Mouse (Mus musculus) thymus, postnatal 0 days (tissue): ENCODE measurements around the gene Snx18. TPM values are rescaled to one million over a fixed set of nuclear protein-coding genes. Genes with fewer than 3 reads are reported as not detected.

Experiments used
- DNase-seq: peaks from one replicate; pipeline ENCODE4 v3.0.0-alpha.2; 2015; ENCODE audit warnings: low spot score
- polyA plus RNA-seq: library from polyadenylated mRNA; unstranded; fragments of >200 nt; fragmentation: Nextera tagmentation; extraction: Ambion mirVana; gene quantifications from 2 replicates; pipeline ENCODE4 v1.2.1, GENCODE M21; 2015

Gene Snx18
- polyA plus RNA-seq, 1 experiment from 2014 or later: 15.5 TPM

DNA sequence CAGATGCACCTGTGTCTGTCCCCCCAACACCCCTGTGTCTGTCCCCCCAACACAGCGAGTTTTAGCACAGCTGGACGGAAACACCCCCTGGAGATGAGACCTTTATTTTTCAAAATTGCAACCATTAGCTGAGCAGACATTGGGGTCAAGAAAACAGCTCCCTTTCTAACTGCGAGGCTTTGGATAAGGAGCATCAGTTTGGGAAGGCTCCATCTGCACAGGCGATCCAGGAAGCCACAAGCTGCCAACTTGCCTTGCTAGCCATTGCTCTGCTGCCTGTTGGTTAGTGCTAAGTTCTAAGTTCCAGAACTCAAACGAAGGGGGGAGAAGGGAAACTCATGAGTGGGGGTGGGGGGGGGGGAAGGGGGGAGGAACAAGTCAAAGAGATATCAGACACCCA, 51.4 kb downstream of the Snx18 start:
- DNase-seq: no peak

DNA sequence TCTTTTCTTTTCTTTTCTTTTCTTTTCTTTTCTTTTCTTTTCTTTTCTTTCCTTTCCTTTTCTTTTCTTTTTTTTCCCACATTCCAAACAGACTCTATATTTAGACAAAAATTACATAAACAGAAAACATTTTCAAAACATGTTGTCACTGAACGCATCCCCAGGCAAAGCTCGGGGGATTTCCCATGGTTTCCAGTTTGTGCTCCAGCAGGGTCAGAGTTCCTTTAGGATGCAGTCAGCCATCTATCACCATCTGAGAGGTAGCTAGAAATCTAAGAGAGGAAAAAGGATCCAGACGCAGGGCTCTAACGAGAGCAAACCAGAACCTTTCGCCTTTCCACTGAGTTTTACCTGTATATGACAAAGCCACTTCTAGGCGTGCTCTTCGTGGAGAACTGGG, 52.0 kb downstream of the Snx18 start:
- no peak for DNase-seq

DNA sequence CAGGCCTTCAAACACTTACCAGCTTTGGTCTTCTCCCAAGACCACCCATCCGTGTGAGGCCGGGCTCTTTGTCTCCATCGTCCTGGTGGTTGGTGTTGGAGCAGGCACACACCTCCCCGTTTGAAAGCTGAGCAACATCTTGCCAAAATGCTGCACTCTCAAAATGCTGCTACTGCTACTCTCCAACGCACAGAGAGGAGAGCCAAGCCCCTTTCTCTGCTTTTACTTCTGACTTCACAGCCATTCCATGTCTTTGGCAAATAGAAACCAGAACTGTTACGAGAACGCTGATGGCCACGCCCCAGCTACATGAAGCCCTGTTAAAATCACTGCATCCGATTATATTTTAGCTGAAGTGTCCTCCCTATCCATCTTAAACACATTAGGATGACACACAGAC, 58.7 kb downstream of the Snx18 start:
- DNase-seq: no peak

- no peak for DNase-seq
These were observed 61.8 kb downstream of the Snx18 start for GRCm38 (mm10) chr13:113556538-113556937.

DNA sequence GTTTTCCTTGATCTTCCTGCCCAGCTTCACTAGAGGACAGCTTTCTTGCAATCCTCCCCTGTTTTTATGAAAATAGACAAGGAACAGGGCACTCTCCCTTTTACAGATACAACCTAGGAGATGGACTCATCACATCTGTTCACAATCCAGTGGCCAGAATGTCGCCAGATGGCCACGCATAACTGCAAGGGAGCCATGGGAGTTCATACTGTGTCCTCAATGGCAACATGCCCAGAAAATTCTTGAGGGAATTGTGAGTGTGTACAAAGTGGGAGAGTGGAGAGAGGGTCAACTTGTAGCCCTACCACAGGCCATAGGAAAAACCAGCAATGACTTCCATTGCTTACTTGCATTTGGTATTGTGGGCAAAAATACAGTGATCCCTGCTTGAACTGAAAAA, 63.1 kb downstream of the Snx18 start:
- DNase-seq: no peak

DNA sequence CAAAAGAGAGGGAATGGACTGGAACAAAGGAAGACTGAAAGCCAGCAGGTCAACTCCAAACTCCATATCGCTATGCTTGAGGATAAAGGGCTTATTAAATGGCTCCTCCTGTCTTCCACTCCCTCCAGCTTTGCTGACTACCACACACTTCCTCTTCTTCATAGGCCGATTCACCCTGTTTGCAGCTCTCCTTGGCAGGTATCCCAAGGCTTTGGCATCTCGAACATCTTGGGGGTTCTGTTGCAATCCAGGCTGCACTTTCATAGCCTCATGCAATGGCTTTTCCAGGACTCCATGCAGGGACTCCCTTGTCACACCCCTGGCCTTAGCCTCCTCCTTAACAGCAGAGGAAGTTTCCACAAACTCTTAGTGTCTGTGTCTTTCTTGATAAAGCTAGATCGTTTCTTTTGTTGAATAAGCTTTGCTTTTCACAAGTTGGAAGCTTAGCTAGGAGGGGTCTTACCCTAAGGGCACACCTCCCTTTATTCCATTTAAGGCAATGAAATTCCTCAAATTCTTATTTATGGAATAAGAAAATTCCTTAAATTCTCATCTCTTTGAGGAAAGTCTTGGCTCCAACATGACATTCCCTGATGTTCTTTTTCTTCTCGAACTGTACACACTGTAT, 64.6 kb downstream of the Snx18 start:
- DNase-seq: no peak

- no peak for DNase-seq
These were observed 66.0 kb downstream of the Snx18 start for GRCm38 (mm10) chr13:113552341-113552740.

GRCm38 (mm10) chr13:113550866-113551565, 67.3 kb downstream of the Snx18 start:
- DNase-seq: no peak

- DNase-seq: no peak
These were observed 69.3 kb downstream of the Snx18 start for GRCm38 (mm10) chr13:113549021-113549420.

- DNase-seq: no peak
These were observed 70.4 kb downstream of the Snx18 start for GRCm38 (mm10) chr13:113547807-113548426.

- DNase-seq: no peak
These were observed 76.0 kb downstream of the Snx18 start for GRCm38 (mm10) chr13:113542374-113542773.

Other genes starting within 250 kb of the Snx18 start
- 0.22 TPM in 1 of 2 replicates, not detected in the other for gene Hspb3, start 45.1 kb upstream of the Snx18 start, polyA plus RNA-seq
- gene Arl15, start 175.9 kb upstream of the Snx18 start, polyA plus RNA-seq: 5.3 and 6.8 TPM in 2 replicates